Mouse (Mus musculus) liver, embryonic 14.5 days (tissue): ENCODE measurements around the gene Pycard.

Experiments used
- CTCF ChIP-seq: IDR thresholded peaks from 2 replicates; pipeline ENCODE4 v1.5.1; 2016; ENCODE audit warnings: antibody characterized with exemption, low read depth, control low read depth
- EP300 ChIP-seq: IDR thresholded peaks from 2 replicates; pipeline ENCODE4 v1.6.1; 2016; ENCODE audit warnings: antibody characterized with exemption, low read depth

DNA sequence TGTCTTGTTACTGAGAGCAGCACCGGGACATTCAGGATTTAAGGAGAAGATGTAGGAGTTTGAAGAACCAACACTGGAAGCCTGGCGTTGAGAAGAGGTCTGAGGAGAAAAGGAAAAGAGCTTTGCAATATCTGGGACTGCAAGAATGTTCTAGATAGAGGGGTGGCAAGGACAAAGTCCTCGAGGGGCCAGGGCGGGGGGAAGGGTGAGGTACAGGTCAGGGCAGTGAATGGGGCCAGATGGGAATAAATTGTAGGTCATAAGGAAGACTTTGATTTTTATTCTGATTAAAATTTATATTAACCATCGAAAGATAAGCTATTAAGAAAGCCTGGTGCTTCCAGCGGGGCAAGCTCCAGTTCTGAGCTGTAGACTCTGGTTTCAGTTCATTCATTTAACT lies 9.4 kb upstream of the Pycard start:
- TF ChIP-seq CTCF (no peak), EP300 (no peak)
